Mouse (Mus musculus): ENCODE data around the gene Tbc1d22a. TPM values are rescaled to one million over a fixed set of nuclear protein-coding genes. Genes with fewer than 3 reads are reported as not detected.
"Not testable (repeated sequence)": the region's sequence is repeated elsewhere in the genome, so short reads cannot be mapped to it uniquely, and the experiment has no call there.

Tbc1d22a gene
- polyA plus RNA-seq, 1 experiment from 2014 or later: 9.1 TPM

DNA sequence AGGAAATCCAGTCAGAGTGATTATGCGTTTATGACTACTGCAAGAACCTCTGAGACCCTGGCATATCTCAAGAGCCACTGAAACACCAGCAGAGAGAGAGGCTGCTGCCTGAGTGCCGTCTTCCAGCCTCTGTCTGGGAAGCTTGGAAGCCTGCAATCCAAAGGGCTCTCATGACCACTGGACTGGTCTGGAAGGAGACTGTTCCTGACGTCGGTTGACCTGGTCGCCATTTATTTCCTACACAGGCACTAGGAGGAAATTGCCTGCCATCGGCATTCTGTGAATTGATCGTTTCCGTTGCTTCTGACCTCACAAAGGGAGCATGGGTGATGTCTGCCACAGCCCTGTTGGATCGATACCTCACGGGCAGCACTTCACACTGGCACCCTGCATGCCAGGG lies 38.1 kb upstream of the Tbc1d22a start:
- no peak overlapping the region for H3K4me2 ChIP-seq (ENCODE audit: low read length)
- no peak overlapping the region for H3K27ac ChIP-seq (replicated peaks in 1 of 2; ENCODE audit: control insufficient read depth in 1 of 2, insufficient read depth in 1 of 2, low read depth in 2 of 2, low read length in 2 of 2)
- H3K9me3 ChIP-seq (ENCODE audit: control insufficient read depth, low read length): no peaks in the 10 kb centered on the region
- H3K4me3 ChIP-seq (ENCODE audit: control insufficient read depth in 1 of 2, insufficient read depth in 1 of 2, low read depth in 1 of 2, low read length in 2 of 2): no peak overlapping the region
- H3K36me3 ChIP-seq (ENCODE audit: control insufficient read depth, insufficient read depth, low read length): no peaks in the 10 kb centered on the region
- H3K4me1 ChIP-seq (ENCODE audit: control insufficient read depth in 2 of 2, insufficient read depth in 2 of 2, low read length in 2 of 2): peaks cover 44 to 50% of the 10 kb centered on the region in 2 experiments
- H3K27me3 ChIP-seq (ENCODE audit: control insufficient read depth, insufficient read depth, low read length): no peaks in the 10 kb centered on the region
- 75% methylated on average over 10 of the region's 10 CpGs for WGBS
- no peak for ATAC-seq (ENCODE audit: insufficient number of reproducible peaks, insufficient read depth, low FRiP score, low read depth)
- no peak overlapping the region for H3K9ac ChIP-seq (ENCODE audit: low read length)

DNA sequence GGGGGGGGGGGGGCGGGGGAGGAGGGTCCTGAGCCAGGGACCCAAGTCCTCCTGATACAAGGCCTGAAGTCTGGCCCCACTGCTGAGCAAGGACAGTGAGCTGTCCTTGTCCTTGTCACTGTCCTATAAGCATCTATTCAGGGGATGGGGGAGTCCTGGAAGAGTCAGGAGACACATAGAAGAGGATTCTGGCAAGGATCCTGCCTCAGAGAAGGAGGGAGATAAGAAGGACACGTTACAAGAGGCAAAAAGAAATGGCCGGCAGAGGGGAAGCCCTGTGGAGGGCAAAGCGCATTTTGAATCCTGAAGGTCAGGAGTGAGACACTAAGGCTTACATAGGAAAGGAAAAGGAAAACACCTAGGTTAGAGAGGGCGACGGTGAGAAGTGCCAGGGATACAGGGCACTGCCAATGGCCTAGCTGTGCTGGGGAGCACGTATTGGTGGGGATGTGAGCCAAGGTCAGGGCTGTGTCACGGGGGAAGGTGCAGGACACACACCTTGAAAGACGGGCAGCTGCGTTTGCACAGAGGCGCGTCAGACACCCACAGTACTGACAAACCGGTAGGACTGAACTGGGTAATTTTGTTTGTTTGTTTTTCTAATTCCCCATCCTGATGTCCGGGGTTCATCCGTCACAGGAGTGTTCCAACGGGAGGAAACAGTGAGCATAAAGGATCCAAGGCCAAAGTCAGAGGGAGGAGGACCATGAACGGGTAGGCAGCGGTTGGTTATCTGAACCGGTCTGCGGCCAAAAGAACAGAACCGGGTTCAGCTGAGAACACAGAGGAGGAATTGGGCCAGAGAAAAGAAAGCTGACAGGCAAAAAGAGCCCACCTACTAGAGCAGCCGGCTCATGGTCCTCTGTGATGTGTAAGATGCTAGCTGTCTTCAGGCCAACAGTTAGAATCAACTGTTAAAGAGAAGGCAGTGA lies 37.2 kb upstream of the Tbc1d22a start:
- Histone ChIP-seq H3K4me2 (ENCODE audit: low read length) (no peak overlapping the region), H3K27ac (replicated peaks in 1 of 2; ENCODE audit: control insufficient read depth in 1 of 2, insufficient read depth in 1 of 2, low read depth in 2 of 2, low read length in 2 of 2) (0 out of 4 replicates have a peak overlapping the region, but pooled peaks of 1 of the 2 experiments have one; percentile 30), H3K9ac (ENCODE audit: low read length) (0 out of 2 replicates have a peak overlapping the region, but pooled peaks have one; percentile 5), H3K4me1 (ENCODE audit: control insufficient read depth in 2 of 2, insufficient read depth in 2 of 2, low read length in 2 of 2) (peaks cover 44 to 47% of the 10 kb centered on the region in 2 experiments), H3K4me3 (ENCODE audit: control insufficient read depth in 1 of 2, insufficient read depth in 1 of 2, low read depth in 1 of 2, low read length in 2 of 2) (no peak overlapping the region), H3K9me3 (ENCODE audit: control insufficient read depth, low read length) (no peaks in the 10 kb centered on the region), H3K27me3 (ENCODE audit: control insufficient read depth, insufficient read depth, low read length) (no peaks in the 10 kb centered on the region), H3K36me3 (ENCODE audit: control insufficient read depth, insufficient read depth, low read length) (no peaks in the 10 kb centered on the region)
- WGBS: 62% methylated on average over 21 of the region's 22 CpGs
- ATAC-seq (ENCODE audit: insufficient number of reproducible peaks, insufficient read depth, low FRiP score, low read depth): no peak

DNA sequence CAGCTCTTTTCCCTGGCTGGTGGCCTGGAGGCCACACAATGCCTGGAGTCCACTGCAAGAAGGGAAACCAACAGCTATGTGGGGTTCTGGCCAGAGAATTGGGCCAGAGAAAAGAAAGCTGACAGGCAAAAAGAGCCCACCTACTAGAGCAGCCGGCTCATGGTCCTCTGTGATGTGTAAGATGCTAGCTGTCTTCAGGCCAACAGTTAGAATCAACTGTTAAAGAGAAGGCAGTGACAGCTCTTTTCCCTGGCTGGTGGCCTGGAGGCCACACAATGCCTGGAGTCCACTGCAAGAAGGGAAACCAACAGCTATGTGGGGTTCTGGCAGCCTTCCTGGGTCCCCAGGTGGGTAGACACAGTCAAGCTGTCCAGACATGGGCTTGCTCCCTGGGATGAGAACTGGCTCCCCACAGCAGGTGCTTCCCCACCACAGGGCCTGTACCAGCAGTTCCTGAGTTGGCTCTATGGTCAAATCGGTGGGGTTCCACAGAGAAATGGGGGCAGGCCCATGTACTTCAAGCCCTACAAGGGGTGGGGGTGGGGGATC lies 36.5 kb upstream of the Tbc1d22a start:
- not testable (repeated sequence) for H3K9me3 ChIP-seq (ENCODE audit: control insufficient read depth, low read length); H3K4me3 ChIP-seq (ENCODE audit: control insufficient read depth in 1 of 2, insufficient read depth in 1 of 2, low read depth in 1 of 2, low read length in 2 of 2); H3K4me2 ChIP-seq (ENCODE audit: low read length); H3K27ac ChIP-seq (replicated peaks in 1 of 2; ENCODE audit: control insufficient read depth in 1 of 2, insufficient read depth in 1 of 2, low read depth in 2 of 2, low read length in 2 of 2); H3K9ac ChIP-seq (ENCODE audit: low read length); H3K36me3 ChIP-seq (ENCODE audit: control insufficient read depth, insufficient read depth, low read length); ATAC-seq (ENCODE audit: insufficient number of reproducible peaks, insufficient read depth, low FRiP score, low read depth); H3K27me3 ChIP-seq (ENCODE audit: control insufficient read depth, insufficient read depth, low read length)
- H3K4me1 ChIP-seq (ENCODE audit: control insufficient read depth in 2 of 2, insufficient read depth in 2 of 2, low read length in 2 of 2): peaks cover 44 to 47% of the 10 kb centered on the region in 2 experiments
- WGBS: 60% methylated on average over 2 of the region's 2 CpGs

DNA sequence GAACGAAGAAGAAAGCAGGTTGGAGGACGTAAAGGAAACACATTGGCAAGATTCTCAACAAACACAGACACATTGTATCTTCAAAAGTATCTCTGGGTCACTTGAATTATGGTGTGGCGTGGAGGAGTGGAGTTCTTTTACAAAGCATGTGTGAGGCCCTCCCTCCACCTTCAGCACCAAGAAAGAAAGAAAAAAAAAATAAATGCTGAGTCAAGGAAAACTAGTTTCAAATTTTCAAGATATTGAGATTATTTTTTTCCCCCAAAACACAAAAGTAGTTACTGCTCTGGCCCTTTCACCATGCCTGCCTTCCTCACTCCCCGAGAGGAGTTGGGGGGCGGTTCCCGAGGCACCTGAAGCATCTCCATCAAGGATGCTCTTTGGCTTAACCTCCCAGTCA lies 35.7 kb upstream of the Tbc1d22a start:
- no peaks in the 10 kb centered on the region for H3K9me3 ChIP-seq (ENCODE audit: control insufficient read depth, low read length)
- peaks cover 39 to 43% of the 10 kb centered on the region in 2 experiments for H3K4me1 ChIP-seq (ENCODE audit: control insufficient read depth in 2 of 2, insufficient read depth in 2 of 2, low read length in 2 of 2)
- H3K4me3 ChIP-seq (ENCODE audit: control insufficient read depth in 1 of 2, insufficient read depth in 1 of 2, low read depth in 1 of 2, low read length in 2 of 2): no peak overlapping the region
- no peak for ATAC-seq (ENCODE audit: insufficient number of reproducible peaks, insufficient read depth, low FRiP score, low read depth)
- H3K9ac ChIP-seq (ENCODE audit: low read length): no peak overlapping the region
- H3K36me3 ChIP-seq (ENCODE audit: control insufficient read depth, insufficient read depth, low read length): no peaks in the 10 kb centered on the region
- H3K4me2 ChIP-seq (ENCODE audit: low read length): no peak overlapping the region
- H3K27me3 ChIP-seq (ENCODE audit: control insufficient read depth, insufficient read depth, low read length): no peaks in the 10 kb centered on the region
- 89% methylated on average over 6 of the region's 6 CpGs for WGBS
- H3K27ac ChIP-seq (replicated peaks in 1 of 2; ENCODE audit: control insufficient read depth in 1 of 2, insufficient read depth in 1 of 2, low read depth in 2 of 2, low read length in 2 of 2): no peak overlapping the region

DNA sequence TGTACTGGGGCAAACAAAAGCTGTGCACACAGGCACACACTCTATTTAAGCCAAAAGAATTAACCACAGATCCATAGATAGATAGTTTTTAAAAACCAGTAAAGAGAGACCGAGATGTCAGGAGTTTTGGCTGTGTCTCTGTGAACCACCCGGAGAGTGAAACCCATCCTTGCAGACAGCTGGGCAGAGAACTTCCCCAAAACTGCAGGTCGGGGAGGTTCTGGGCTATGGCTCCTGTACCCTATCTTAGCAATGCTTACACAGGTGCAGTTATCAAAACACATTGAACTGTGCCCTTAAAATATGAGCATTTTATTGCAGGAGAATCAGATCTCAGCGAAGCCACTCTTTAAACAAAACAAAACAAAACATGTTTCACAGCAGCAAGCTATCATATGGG lies 33.8 kb upstream of the Tbc1d22a start:
- 72% methylated on average over 4 of the region's 4 CpGs for WGBS
- Histone ChIP-seq H3K9ac (ENCODE audit: low read length) (no peak overlapping the region), H3K4me2 (ENCODE audit: low read length) (no peak overlapping the region), H3K4me3 (ENCODE audit: control insufficient read depth in 1 of 2, insufficient read depth in 1 of 2, low read depth in 1 of 2, low read length in 2 of 2) (no peak overlapping the region), H3K9me3 (ENCODE audit: control insufficient read depth, low read length) (no peaks in the 10 kb centered on the region), H3K36me3 (ENCODE audit: control insufficient read depth, insufficient read depth, low read length) (no peaks in the 10 kb centered on the region), H3K27me3 (ENCODE audit: control insufficient read depth, insufficient read depth, low read length) (no peaks in the 10 kb centered on the region), H3K4me1 (ENCODE audit: control insufficient read depth in 2 of 2, insufficient read depth in 2 of 2, low read length in 2 of 2) (peaks cover 33 to 39% of the 10 kb centered on the region in 2 experiments), H3K27ac (replicated peaks in 1 of 2; ENCODE audit: control insufficient read depth in 1 of 2, insufficient read depth in 1 of 2, low read depth in 2 of 2, low read length in 2 of 2) (no peak overlapping the region)
- ATAC-seq (ENCODE audit: insufficient number of reproducible peaks, insufficient read depth, low FRiP score, low read depth): no peak

DNA sequence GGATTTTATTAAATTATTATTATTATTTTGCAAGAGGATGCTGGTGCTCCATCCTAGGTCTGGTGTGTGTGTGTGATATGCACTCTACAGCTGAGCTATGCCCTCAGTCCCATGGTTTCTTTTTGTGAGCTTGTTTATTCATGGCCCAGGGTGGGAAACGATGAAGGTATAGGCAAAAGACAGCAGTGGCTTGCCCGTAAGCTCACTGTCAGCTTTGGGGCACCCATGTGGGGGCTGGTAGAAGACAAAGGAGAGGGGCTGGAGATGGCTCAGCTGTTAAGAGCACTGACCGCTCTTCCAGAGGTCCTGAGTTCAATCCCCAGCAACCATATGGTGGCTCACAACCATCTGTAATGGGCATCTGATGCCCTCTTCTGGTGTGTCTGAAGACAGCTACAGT lies 32.9 kb upstream of the Tbc1d22a start:
- H3K27me3 ChIP-seq (ENCODE audit: control insufficient read depth, insufficient read depth, low read length); H3K9ac ChIP-seq (ENCODE audit: low read length); H3K36me3 ChIP-seq (ENCODE audit: control insufficient read depth, insufficient read depth, low read length); H3K9me3 ChIP-seq (ENCODE audit: control insufficient read depth, low read length); ATAC-seq (ENCODE audit: insufficient number of reproducible peaks, insufficient read depth, low FRiP score, low read depth); H3K4me3 ChIP-seq (ENCODE audit: control insufficient read depth in 1 of 2, insufficient read depth in 1 of 2, low read depth in 1 of 2, low read length in 2 of 2); H3K4me2 ChIP-seq (ENCODE audit: low read length): not testable (repeated sequence)
- 0 out of 4 replicates have a peak overlapping the region, but pooled peaks of 1 of the 2 experiments have one; percentile 9 for H3K27ac ChIP-seq (replicated peaks in 1 of 2; ENCODE audit: control insufficient read depth in 1 of 2, insufficient read depth in 1 of 2, low read depth in 2 of 2, low read length in 2 of 2)
- peaks cover 32 to 37% of the 10 kb centered on the region in 2 experiments for H3K4me1 ChIP-seq (ENCODE audit: control insufficient read depth in 2 of 2, insufficient read depth in 2 of 2, low read length in 2 of 2)
- 97% methylated on average over 3 of the region's 3 CpGs for WGBS

DNA sequence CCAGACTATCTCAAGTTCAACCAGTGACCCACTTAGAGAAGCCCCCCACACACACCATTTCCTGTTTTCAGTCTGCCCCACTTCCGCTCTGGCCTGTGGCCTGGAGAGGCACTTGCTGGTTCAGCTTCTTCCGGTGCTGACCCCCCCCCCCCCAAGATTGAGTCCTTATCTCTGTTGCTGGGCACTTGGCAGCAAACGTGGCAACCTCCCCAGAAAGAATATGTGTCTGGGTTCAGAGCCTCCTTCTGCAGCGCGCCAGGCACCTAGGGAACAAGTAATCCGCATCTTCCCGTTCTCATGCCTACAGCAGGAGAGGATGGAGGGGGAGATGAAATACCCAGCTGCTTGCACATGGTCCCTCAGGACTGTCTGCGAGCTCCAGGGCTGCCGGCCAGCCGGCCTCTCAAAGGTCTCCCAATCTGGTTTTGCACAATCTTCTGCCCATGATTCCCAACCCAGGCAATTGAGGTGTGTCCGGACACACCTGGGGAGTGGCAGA lies 32.3 kb upstream of the Tbc1d22a start:
- H3K4me2 ChIP-seq (ENCODE audit: low read length): peak overlapping the region; percentile 40
- peaks cover 32 to 36% of the 10 kb centered on the region in 2 experiments for H3K4me1 ChIP-seq (ENCODE audit: control insufficient read depth in 2 of 2, insufficient read depth in 2 of 2, low read length in 2 of 2)
- no peaks in the 10 kb centered on the region for H3K36me3 ChIP-seq (ENCODE audit: control insufficient read depth, insufficient read depth, low read length)
- 0 out of 2 replicates have a peak overlapping the region, but pooled peaks have one; percentile 16 for H3K9ac ChIP-seq (ENCODE audit: low read length)
- H3K9me3 ChIP-seq (ENCODE audit: control insufficient read depth, low read length): no peaks in the 10 kb centered on the region
- no peak for ATAC-seq (ENCODE audit: insufficient number of reproducible peaks, insufficient read depth, low FRiP score, low read depth)
- H3K27ac ChIP-seq (replicated peaks in 1 of 2; ENCODE audit: control insufficient read depth in 1 of 2, insufficient read depth in 1 of 2, low read depth in 2 of 2, low read length in 2 of 2): peak overlapping the region; percentile 54 to 75; a peak in 3 of 4 replicates
- 26% methylated on average over 11 of the region's 11 CpGs for WGBS
- H3K27me3 ChIP-seq (ENCODE audit: control insufficient read depth, insufficient read depth, low read length): no peaks in the 10 kb centered on the region
- H3K4me3 ChIP-seq (ENCODE audit: control insufficient read depth in 1 of 2, insufficient read depth in 1 of 2, low read depth in 1 of 2, low read length in 2 of 2): 0 out of 4 replicates have a peak overlapping the region, but pooled peaks of 1 of the 2 experiments have one; percentile 13
